Mouse (Mus musculus) cerebellum, postnatal 4 days (tissue): ENCODE data around the gene Snph.
A peak's percentile ranks its signal among the peaks of the same experiment; 100 is the strongest.
"Not testable (repeated sequence)": the region's sequence is repeated elsewhere in the genome, so short reads cannot be mapped to it uniquely, and the experiment has no call there.

Experiments used
- DNase-seq, 2 experiments: peaks; one replicate each; pipeline ENCODE4 v3.0.0; 2022; ENCODE audit warnings: low spot score in 2 of 2, mixed read lengths in 1 of 2

Snph gene

GRCm38 (mm10) chr2:151632159-151632814 lies at the start of gene Snph:
Snph (minus strand) TSS chr2:151632593.
- peak; percentile 42 to 59 for DNase-seq

GRCm38 (mm10) chr2:151676234-151676633 lies 43.8 kb upstream of the Snph start:
- DNase-seq, result no peak

- DNase-seq, result no peak
Observed at GRCm38 (mm10) chr2:151670968-151671329, 38.6 kb upstream of the Snph start.

DNA sequence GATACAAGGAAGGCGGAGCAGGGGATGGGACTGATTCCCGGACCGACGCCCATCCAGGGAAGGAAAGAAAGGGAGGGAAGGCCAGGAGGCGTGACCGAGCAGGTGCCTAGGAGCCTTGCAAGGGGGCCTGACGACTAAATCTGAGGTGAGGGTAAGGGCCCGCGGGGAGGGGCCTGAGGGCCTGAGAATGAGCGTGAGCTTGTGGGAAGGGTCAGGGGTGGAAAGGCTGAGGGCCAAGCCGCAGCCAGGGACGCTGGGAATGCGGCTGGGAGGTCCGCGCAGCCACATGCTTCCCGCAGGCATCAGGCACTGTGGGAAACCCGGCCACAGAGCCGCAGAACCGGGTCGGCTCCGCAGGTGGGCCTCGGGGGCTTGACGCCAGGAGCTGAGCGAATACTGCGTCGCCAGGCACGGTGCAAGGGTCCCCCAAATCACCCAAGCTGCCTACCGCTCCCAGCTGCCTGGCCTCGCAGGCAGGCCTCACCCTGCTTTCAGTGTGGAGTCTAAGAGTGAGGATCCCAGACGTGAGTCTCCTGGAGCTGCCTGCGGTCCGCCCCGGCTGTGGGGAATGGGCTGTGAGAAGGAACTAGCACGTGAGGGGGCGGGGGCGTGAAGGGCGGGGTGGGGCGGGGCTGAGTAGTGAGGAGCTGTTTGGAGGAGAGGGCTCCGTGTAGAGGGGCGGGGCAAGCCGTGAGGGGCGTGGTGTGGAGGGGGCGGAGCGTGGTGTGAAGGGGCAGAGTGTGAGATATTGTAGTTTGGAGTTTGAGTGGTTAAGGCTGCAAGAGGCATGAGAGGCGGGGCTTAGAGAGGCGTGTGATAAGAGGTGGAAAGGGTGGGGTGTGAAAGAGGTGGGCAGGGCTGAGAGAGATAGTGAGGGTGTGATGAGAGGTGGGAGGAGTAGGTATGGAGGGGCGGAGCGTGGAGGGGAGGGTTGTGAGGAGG lies 37.9 kb upstream of the Snph start:
- no peak for DNase-seq

- DNase-seq, result no peak
Observed at GRCm38 (mm10) chr2:151668433-151668832, 36.0 kb upstream of the Snph start, which contains the start of gene Rad21l. Rad21l (minus strand) TSS chr2:151668533.

DNA sequence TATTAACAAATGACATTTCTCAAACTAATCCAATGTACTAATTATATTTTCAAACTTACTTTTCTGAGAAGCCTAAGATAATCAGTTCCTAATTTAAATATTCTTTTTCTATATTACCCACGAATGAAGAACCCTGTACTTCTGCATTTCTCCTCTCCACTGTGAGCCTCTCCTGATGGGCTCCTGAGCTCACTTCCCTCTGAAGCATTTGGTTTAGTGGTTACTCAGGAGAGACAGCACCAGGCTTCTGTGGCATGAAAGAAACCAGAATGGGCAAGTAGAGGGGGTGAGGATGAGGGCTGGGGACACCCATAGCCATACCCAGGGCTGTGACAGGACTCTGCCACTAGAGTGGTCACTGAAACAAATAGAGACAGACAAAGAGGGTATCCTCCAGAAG lies 19.7 kb upstream of the Snph start:
- no peak for DNase-seq

GRCm38 (mm10) chr2:151636015-151636402 lies 3.6 kb upstream of the Snph start:
- DNase-seq, result no peak

DNA sequence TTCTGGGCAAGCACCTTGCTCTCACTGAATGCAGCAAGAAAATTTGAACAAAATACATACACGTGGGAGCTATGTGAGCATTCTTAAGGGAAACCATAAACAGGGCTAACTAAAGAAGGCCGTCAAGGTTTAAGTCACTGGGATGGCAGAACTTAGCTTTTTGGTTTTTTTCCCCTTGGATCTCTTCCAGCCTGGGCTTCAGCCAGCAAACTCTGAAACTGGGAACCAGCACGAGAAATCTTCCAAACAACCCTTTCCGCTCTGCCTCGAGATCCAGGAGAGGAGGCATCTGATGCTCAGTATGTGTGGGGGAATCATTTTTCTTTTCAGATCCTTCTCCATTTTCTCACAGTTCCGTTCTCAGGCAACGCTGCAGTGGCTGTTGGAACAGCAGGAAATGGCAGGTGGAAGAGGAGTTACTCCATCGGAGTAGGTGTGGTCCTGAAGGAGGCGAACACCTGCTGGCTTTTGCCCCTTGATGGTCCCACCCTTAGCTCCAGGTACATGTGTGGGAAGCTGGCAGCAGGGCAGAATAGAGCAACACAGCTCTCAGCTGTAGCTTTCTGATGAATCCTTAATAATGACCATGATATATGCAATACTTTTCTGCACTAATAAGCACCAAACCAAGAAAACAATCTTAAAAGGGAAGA lies 3.1 kb upstream of the Snph start:
- DNase-seq, result peak in 1 of 2 experiments; percentile 22

DNA sequence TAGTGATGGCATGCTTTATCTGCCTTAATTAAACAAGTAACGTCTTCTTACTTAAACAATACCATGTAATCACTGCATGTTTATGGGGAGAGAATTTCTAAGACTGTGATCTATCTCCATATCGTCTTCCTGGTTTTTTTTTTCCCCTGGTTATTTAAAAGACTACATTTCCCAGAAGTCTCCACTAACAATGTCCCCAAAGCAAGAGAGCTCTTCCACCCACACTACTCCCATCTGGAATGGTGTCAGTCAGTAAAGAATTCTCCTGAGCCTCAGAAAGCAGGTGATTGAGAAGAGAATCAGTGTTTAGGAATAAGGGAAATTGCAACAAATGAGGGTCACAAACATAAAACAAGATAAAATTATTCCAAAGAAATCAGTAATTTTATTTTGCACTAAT lies 2.5 kb upstream of the Snph start:
- DNase-seq, result no peak

- no peak for DNase-seq
Observed at GRCm38 (mm10) chr2:151632982-151633381, 589 bp upstream of the Snph start.

GRCm38 (mm10) chr2:151631406-151632158 lies 811 bp downstream of the Snph start:
- DNase-seq, result no peak

GRCm38 (mm10) chr2:151629310-151629709 lies 3.1 kb downstream of the Snph start:
- DNase-seq, result no peak

GRCm38 (mm10) chr2:151628011-151628410 lies 4.4 kb downstream of the Snph start:
- no peak for DNase-seq

DNA sequence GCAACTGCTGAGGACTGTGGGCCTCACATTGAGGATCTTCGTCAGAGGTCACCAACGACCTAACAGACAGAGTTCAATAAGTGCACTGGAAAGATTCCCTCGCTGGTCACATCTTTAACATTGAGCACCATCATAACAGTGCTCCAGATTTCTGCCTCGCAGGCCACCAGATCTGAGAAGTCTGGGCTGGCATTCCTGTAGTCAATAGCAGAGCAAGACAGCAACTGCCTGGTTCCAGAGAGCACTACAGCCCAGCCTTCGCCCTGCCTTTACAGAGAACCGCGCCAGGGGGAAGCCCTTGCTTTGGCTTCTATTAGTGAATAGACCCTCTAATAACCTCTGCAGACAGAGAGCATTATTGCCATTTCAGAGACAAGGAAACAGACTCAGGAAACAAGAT lies 6.1 kb downstream of the Snph start:
- no peak for DNase-seq

DNA sequence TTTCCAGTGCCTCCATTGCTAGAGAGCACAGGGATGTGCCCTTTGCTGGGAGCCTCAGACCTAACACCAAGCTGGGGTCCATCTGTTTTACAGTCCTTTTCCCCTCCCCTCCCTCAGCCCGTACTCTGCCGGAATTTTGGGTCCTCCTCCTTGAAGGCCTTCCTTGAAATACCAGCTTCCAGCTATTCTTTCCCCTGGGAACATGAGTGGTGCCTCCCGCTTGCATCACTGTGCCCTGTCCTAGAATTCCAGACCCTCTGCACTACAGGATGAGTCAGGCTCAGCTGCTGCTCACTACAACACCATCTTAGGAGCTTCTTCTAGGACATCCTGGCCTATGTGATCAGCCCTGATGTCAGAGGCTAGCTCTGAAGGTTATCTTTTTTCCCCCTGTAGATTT lies 8.6 kb downstream of the Snph start:
- DNase-seq, result no peak

DNA sequence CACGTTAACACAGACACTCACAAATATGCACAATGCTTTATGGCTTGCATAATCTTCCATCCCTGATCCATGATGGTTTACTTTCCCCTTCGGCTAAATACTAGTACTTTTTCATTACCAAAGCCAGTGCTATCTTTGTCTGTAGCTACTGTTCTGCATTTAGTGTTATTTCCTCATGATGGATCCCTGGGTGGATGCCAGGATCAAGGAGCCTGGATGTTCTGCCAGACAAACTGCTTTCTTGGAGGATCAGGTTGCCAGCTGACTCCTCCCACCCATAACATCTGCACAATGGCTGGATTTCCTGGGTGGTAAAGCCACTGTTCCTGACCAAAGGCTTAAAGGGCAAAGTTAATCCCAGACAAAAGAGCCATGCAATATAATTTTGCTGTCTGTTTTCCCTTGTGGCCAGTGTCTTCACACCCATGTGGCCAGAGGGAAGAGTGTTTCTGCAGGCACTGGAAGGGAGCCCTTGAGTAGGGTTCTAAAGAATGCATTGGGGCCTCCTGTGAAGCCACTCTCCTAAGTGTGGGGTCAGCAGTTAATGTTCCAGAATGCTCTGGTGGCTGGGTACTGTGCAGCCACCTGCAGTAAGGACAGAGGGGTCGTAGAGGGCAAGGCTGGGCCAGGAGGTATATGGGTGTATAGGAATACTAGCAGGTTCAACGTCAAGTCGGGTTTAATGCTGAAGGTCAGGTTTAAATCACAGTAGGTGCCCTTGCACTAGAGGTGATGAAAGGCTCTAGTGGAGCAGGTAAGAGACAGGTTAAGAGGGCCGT lies 15.7 kb downstream of the Snph start:
- DNase-seq, result no peak

DNA sequence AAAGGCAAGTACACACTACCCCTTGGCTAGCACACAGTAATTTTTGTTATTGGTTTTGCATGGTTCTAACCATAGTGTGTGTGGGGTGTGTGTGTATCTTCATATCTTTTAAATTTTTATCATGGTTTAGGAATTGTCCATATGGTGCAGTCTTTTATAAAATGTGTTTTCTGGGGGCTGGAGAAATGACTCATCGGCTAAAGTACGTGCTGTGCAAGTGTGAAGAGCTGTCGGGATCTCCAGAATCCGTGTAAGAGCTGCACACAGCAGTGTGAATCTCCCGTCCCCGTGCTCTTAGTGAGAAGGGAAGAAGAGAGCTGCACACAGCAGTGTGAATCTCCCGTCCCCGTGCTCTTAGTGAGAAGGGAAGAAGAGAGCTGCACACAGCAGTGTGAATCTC lies 16.6 kb downstream of the Snph start:
- not testable (repeated sequence) for DNase-seq

DNA sequence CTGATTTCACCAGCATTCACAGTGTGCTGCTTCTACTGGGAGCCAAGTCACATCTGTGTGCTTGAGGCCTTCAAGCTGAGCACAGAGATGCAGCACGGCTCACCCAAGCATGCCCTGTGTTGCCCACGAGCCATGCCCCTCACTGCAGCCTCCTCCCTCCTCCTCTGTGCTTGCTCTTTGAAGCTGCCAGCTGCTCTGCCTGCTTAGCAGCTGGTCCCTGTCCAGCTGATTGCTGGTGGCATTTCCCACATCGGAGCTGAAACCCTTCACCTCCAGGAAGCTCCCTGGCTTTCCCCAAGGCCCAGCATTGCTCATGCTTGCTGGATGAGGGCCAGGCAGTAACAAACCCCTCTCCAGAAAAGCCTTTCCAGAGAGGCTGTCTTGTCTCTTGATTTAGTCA lies 22.4 kb downstream of the Snph start:
- peak in 1 of 2 experiments; percentile 23 for DNase-seq

DNA sequence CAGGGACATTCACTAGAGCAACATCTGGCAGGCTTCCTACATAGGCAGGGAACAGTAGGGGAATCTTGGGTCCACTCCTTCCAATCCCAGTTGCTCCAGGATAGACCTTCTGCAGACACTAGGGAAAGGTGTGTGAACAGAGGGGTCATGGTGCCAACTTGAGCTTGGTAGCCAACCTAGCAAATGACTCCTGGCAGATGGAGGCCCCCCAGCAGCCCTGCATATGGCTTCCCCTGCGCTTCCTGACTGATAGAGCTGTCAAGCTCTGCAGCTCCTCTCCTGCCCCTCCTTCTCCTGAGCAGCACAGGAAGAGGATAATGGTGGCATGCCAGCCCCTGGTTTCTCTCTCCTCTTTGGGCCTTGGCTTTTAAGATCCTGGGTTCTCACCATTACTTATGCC lies 24.0 kb downstream of the Snph start:
- no peak for DNase-seq

DNA sequence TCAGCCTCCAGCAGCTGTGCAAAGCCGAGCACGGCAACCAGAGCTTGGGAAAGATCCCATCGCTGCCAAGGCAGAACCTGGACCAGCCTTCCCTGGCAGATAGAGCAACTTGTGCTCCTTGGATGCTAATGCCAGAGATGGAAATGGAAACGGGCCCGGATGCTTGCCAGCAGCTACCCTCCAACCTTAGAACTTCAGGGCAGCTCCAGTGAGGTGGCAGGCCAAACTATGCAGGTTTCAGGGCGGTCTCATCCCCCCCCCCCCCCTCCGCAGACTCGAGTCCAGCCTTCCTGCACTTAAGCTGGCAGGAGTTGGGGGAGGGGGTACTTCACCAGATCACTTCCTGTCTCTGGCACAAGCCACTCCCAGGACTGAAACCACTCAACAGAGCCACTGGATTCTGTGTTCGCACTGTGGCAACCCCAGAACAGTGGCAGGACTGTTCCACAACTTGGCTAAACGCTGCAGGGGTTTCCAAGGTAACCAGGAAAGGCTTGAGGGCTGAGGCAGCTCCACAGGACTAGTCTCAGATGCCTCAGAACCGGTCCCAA lies 26.9 kb downstream of the Snph start:
- DNase-seq, result peak in 1 of 2 experiments; percentile 43

GRCm38 (mm10) chr2:151603630-151604029 lies 28.8 kb downstream of the Snph start:
- peak in 1 of 2 experiments; percentile 45 for DNase-seq
